Mouse (Mus musculus): ENCODE data around the gene Stk24.

DNA sequence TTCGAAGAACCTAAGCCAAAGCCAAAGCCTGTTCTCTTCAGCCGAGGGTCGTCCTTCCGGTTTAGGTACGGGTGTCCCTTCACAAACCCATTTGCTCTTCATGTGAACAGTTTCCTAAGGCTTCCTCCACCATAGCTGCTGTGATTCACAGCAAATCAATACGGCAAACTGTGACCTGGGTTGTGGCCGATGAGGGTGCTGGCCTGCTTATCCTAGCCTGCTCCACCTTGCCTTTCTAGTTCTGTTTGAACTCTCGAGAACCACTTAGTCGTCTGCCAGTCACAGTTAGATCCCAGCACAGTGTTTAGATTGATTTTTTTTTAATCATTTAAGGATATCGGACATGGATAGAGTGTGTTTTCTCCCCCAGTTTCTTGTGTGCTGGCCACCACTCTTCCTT, 141.1 kb downstream of the Stk24 start:
- TF ChIP-seq TAL1 (IDR thresholded peaks at IDR 0.05; ENCODE audit: low read length), result no peak
- TF ChIP-seq GATA1 (IDR thresholded peaks at IDR 0.05; ENCODE audit: low read length), result no peak
